Mouse (Mus musculus) CH12.LX (cell line): ENCODE measurements around the gene Spdye4c. TPM values are rescaled to one million over a fixed set of nuclear protein-coding genes. Genes with fewer than 3 reads are reported as not detected.

ENCODE experiments used
- DNase-seq: peaks from one replicate; pipeline ENCODE4 v3.0.0-alpha.2; 2013; ENCODE audit errors: extremely low read depth
- H3K27ac ChIP-seq: 2 replicates; pipeline ENCODE4 v1.5.1; 2012; ENCODE audit warnings: low read depth, mild to moderate bottlenecking, control low read depth, moderate library complexity; ENCODE audit not compliant: insufficient read depth
- H3K27me3 ChIP-seq: replicated peaks from 2 replicates; pipeline ENCODE3; 2012; ENCODE audit warnings: inconsistent platforms
- H3K36me3 ChIP-seq, 2 experiments: replicated peaks in 1 of 2; 2 replicates each; pipeline versions ENCODE3 to v1.6.1; 2012; ENCODE audit warnings: inconsistent platforms in 1 of 2, low read length in 1 of 2, mild to moderate bottlenecking in 1 of 2, mixed read lengths in 1 of 2, moderate library complexity in 1 of 2; ENCODE audit not compliant: control insufficient read depth in 1 of 2, insufficient read depth in 1 of 2
- H3K4me1 ChIP-seq, 2 experiments: 2 replicates each; pipeline ENCODE4 v1.6.1; 2012; ENCODE audit warnings: inconsistent platforms in 1 of 2, moderate library complexity in 1 of 2; ENCODE audit not compliant: insufficient read depth in 2 of 2, control insufficient read depth in 1 of 2
- H3K4me2 ChIP-seq: 2 replicates; pipeline ENCODE4 v1.6.1; 2012; ENCODE audit warnings: low read depth, mild to moderate bottlenecking, control low read depth; ENCODE audit not compliant: poor library complexity, insufficient read depth, severe bottlenecking
- H3K4me3 ChIP-seq, 3 experiments: fragments of 150-350 bp in 1 of 3; sonication (generic) in 1 of 3; replicated peaks in 1 of 3; 2 replicates each; pipeline versions ENCODE3 to v1.5.1; 2011 to 2012; ENCODE audit warnings: low read depth in 2 of 3, low read length in 2 of 3, mild to moderate bottlenecking in 2 of 3, moderate library complexity in 2 of 3, control low read depth in 1 of 3, improper control_type of control experiment in 1 of 3, inconsistent platforms in 1 of 3, mixed read lengths in 1 of 3; ENCODE audit not compliant: poor library complexity in 1 of 3
- H3K79me2 ChIP-seq: replicated peaks from 2 replicates; pipeline ENCODE4 v1.6.1; 2012; ENCODE audit warnings: mild to moderate bottlenecking, moderate library complexity; ENCODE audit not compliant: control insufficient read depth, poor library complexity, insufficient read depth, severe bottlenecking; ENCODE audit errors: extremely low read depth
- H3K9ac ChIP-seq: 2 replicates; pipeline ENCODE4 v1.6.1; 2012; ENCODE audit warnings: low read depth, mild to moderate bottlenecking, control low read depth, moderate library complexity; ENCODE audit not compliant: insufficient read depth
- H3K9me3 ChIP-seq: replicated peaks from 2 replicates; pipeline ENCODE3; 2012; ENCODE audit warnings: low read length, inconsistent platforms, mixed read lengths
- CHD1 ChIP-seq: IDR thresholded peaks from 2 replicates; pipeline ENCODE4 v1.6.1; 2012; ENCODE audit warnings: low read depth, low read length, improper control_type of control experiment, inconsistent platforms
- CTCF ChIP-seq, 2 experiments: IDR thresholded peaks in 1 of 2; conservative IDR thresholded peaks in 1 of 2; 2 replicates each; pipeline ENCODE4 v1.5.1; 2011 to 2012; ENCODE audit warnings: low read depth in 2 of 2, low read length in 2 of 2, improper control_type of control experiment in 1 of 2, inconsistent platforms in 1 of 2, mild to moderate bottlenecking in 1 of 2, moderate library complexity in 1 of 2
- ELF1 ChIP-seq: IDR thresholded peaks from 2 replicates; pipeline ENCODE4 v1.6.1; 2014; ENCODE audit warnings: low read depth, mild to moderate bottlenecking, inconsistent platforms, low read length, improper control_type of control experiment
- EP300 ChIP-seq: IDR thresholded peaks from 2 replicates; pipeline ENCODE4 v1.6.1; 2011; ENCODE audit warnings: low read length, improper control_type of control experiment
- ETS1 ChIP-seq: conservative IDR thresholded peaks from 2 replicates; pipeline ENCODE4 v1.6.1; 2012; ENCODE audit warnings: low read depth, mild to moderate bottlenecking, inconsistent platforms, low read length, improper control_type of control experiment, moderate library complexity
- GABPA ChIP-seq: IDR thresholded peaks from 2 replicates; pipeline ENCODE4 v1.6.1; 2012; ENCODE audit warnings: low read depth, low read length, improper control_type of control experiment, inconsistent platforms; ENCODE audit not compliant: insufficient replicate concordance
- JUN ChIP-seq: IDR thresholded peaks from 2 replicates; pipeline ENCODE4 v1.6.1; 2011; ENCODE audit warnings: low read depth, mild to moderate bottlenecking, low read length, improper control_type of control experiment, moderate library complexity; ENCODE audit not compliant: insufficient read depth
- MAFK ChIP-seq: IDR thresholded peaks from 2 replicates; pipeline ENCODE4 v1.6.1; 2011; ENCODE audit warnings: low read length, improper control_type of control experiment; ENCODE audit not compliant: insufficient replicate concordance
- MAX ChIP-seq: IDR thresholded peaks from 2 replicates; pipeline ENCODE4 v1.6.1; 2011; ENCODE audit warnings: low read length, improper control_type of control experiment
- NELFE ChIP-seq: IDR thresholded peaks from 2 replicates; pipeline ENCODE4 v1.6.1; 2011; ENCODE audit warnings: low read depth, low read length, improper control_type of control experiment
- PAX5 ChIP-seq: IDR thresholded peaks from 2 replicates; pipeline ENCODE4 v1.6.1; 2012; ENCODE audit warnings: low read length, inconsistent platforms, mixed read lengths
- POLR2AphosphoS2 ChIP-seq: IDR thresholded peaks from 2 replicates; pipeline ENCODE4 v1.6.1; 2011; ENCODE audit warnings: low read depth, low read length, improper control_type of control experiment
- RAD21 ChIP-seq: IDR thresholded peaks from 2 replicates; pipeline ENCODE4 v1.6.1; 2011; ENCODE audit warnings: low read depth, mild to moderate bottlenecking, low read length, improper control_type of control experiment, moderate library complexity
- TCF12 ChIP-seq: IDR thresholded peaks from 2 replicates; pipeline ENCODE4 v1.6.1; 2014; ENCODE audit warnings: low read depth, mild to moderate bottlenecking, inconsistent platforms, low read length, improper control_type of control experiment
- UBTF ChIP-seq: IDR thresholded peaks from 2 replicates; pipeline ENCODE4 v1.6.1; 2012; ENCODE audit warnings: low read depth, mild to moderate bottlenecking, inconsistent platforms, low read length, improper control_type of control experiment, moderate library complexity
- USF2 ChIP-seq: conservative IDR thresholded peaks from 2 replicates; pipeline ENCODE4 v1.6.1; 2011; ENCODE audit warnings: low read depth, low read length, improper control_type of control experiment
- ZMIZ1 ChIP-seq: IDR thresholded peaks from 2 replicates; pipeline ENCODE4 v1.6.1; 2012; ENCODE audit warnings: low read depth, mild to moderate bottlenecking, inconsistent platforms, low read length, improper control_type of control experiment
- dilution Hi-C: fragments of 300-500 bp; cut with MboI; formaldehyde crosslinking; loops from 2 replicates; pipeline ENCODE4 v1.14.3; 2020; ENCODE audit warnings: low sequenced_read_pairs; ENCODE audit not compliant: extremely low pct_unique_long_range_greater_than_20kb, extremely low pct_ligation_motif_present
- in situ Hi-C: fragments of 300-500 bp; cut with MboI; formaldehyde crosslinking; loops from 3 replicates; pipeline ENCODE4 v1.14.3; 2019; ENCODE audit warnings: low sequenced_read_pairs, low pct_ligation_motif_present, low pct_unique_long_range_greater_than_20kb, mixed read lengths
- polyA plus RNA-seq: library from polyadenylated mRNA; unstranded; fragments of >175 nt; gene quantifications from 2 replicates; pipeline ENCODE4 v1.2.1, GENCODE M21; 2012; ENCODE audit warnings: low read depth; ENCODE audit not compliant: insufficient read length
- total RNA-seq, 2 experiments: library from RNA; depleted of rRNA; stranded (reverse); fragments of 300-350 nt in 1 of 2; fragments of >200 nt in 1 of 2; gene quantifications; 2 replicates each; pipeline ENCODE4 v1.2.3; 2012 to 2014

Spdye4c gene
- total and polyA plus RNA-seq, 3 experiments: not detected

GRCm38 (mm10) chr2:128566304-128567147 is 24.5 kb upstream of the Spdye4c start:
- dilution Hi-C loops (no loop called here), in situ Hi-C loops (no loop called here)
- peaks cover 10% of the 10 kb centered on the region for H3K9me3 ChIP-seq
- no peaks in the 10 kb centered on the region for H3K27me3 ChIP-seq
- no peak overlapping the region for H3K4me3 ChIP-seq
- peaks cover 0 to 10% of the 10 kb centered on the region in 2 experiments; a peak in 1 of 4 replicates for H3K4me1 ChIP-seq
- no peak overlapping the region for H3K27ac ChIP-seq
- H3K4me2 ChIP-seq: no peak overlapping the region
- no peak overlapping the region for H3K9ac ChIP-seq
- H3K79me2 ChIP-seq: no peaks in the 10 kb centered on the region
- DNase-seq: no peak
- TF ChIP-seq JUN (no peak), CTCF (conservative IDR thresholded peaks at IDR 0.05 in 1 of 2, IDR thresholded peaks at IDR 0.05 in 1 of 2; ENCODE audit: low read depth in 2 of 2, low read length in 2 of 2) (peak in 1 of 2 experiments; percentile 54; a peak in 2 of 4 replicates), CHD1 (no peak), UBTF (no peak), MAX (peak; percentile 35; the same call in 1 of the 2 replicates), NELFE (no peak), ETS1 (no peak), ZMIZ1 (no peak), ELF1 (no peak), PAX5 (no peak), USF2 (no peak), RAD21 (peak; percentile 1), EP300 (no peak), POLR2AphosphoS2 (no peak)
- TF ChIP-seq, all 38 proteins: peak for 3
- no peaks in the 10 kb centered on the region for H3K36me3 ChIP-seq

GRCm38 (mm10) chr2:128568018-128568417 is 23.0 kb upstream of the Spdye4c start:
- dilution Hi-C loops (no loop called here), in situ Hi-C loops (no loop called here)
- H3K4me1 ChIP-seq: peaks cover 0 to 10% of the 10 kb centered on the region in 2 experiments; a peak in 1 of 4 replicates
- H3K9ac ChIP-seq: no peak overlapping the region
- H3K79me2 ChIP-seq: no peaks in the 10 kb centered on the region
- TF ChIP-seq PAX5 (no peak), NELFE (no peak), MAFK (no peak), RAD21 (no peak), GABPA (no peak), TCF12 (no peak)
- no peak overlapping the region for H3K4me3 ChIP-seq
- H3K4me2 ChIP-seq: no peak overlapping the region
- H3K36me3 ChIP-seq: no peaks in the 10 kb centered on the region
- peaks cover 10% of the 10 kb centered on the region for H3K9me3 ChIP-seq
- no peak overlapping the region for H3K27ac ChIP-seq
- DNase-seq: no peak
- H3K27me3 ChIP-seq: no peaks in the 10 kb centered on the region
